Mouse (Mus musculus): Measurements from ENCODE around the gene Ndufaf8. TPM values are rescaled to one million over a fixed set of nuclear protein-coding genes. Genes with fewer than 3 reads are reported as not detected.

Ndufaf8 gene
- polyA plus RNA-seq (2015; fragmentation: Nextera tagmentation; extraction: Ambion mirVana) = 38.0 and 45.6 TPM in 2 replicates

GRCm38 (mm10) chr11:120098588-120099511, at the start of gene Ndufaf8, which contains the start of gene Tepsin:
Gene Ndufaf8 (plus strand): TSS chr11:120098928.
Gene Tepsin (minus strand): TSS chr11:120098731.
- Histone ChIP-seq H3K4me3 (peak within 1 kb of the TSS; percentile 90), H3K27ac (replicated peaks) (peak within 1 kb of the TSS; percentile 96), H3K36me3 (peaks cover 41% of the 10 kb centered on the region), H3K9me3 (no peaks in the 10 kb centered on the region), H3K9ac (peak within 1 kb of the TSS; percentile 94), H3K4me1 (replicated peaks) (peaks cover 29% of the 10 kb centered on the region), H3K4me2 (peak within 1 kb of the TSS; percentile 95), H3K27me3 (no peaks in the 10 kb centered on the region)
- under 1% methylated on average over 77 of the region's 77 CpGs for WGBS
- ATAC-seq (ENCODE audit: low read depth) = peak; percentile 96

DNA sequence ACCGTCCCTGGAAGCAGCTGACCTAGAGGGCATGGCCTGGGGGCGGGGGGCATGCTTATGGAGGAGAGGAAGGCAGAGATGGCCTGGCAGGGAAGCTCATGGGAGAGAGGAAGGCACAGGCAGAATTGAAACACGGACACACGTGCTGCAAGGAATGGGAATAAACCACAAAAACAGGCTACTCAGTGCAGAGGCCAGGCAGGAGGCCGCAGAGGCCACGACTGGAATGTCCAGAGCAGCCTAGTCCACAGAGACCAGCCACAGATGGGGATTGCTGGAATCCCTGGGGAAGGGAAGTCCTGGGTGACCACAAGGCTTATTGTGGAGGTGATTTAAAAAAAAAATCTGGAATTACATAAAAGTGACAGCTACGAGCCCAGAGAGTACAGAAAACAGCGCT, 49.7 kb upstream of the Ndufaf8 start:
- no peaks in the 10 kb centered on the region for H3K9me3 ChIP-seq
- WGBS = 80% methylated on average over 8 of the region's 8 CpGs
- H3K4me1 ChIP-seq (replicated peaks) = peaks cover 63% of the 10 kb centered on the region
- no peaks in the 10 kb centered on the region for H3K36me3 ChIP-seq
- no peak overlapping the region; the same call in 1 of the 2 replicates for H3K4me2 ChIP-seq
- ATAC-seq (ENCODE audit: low read depth) = no peak
- peaks cover 25% of the 10 kb centered on the region for H3K27me3 ChIP-seq
- no peak overlapping the region for H3K9ac ChIP-seq
- H3K27ac ChIP-seq (replicated peaks) = no peak overlapping the region
- no peak overlapping the region for H3K4me3 ChIP-seq

- Histone ChIP-seq H3K4me1 (replicated peaks) (peaks cover 41% of the 10 kb centered on the region), H3K27ac (replicated peaks) (peak overlapping the region; percentile 46; the same call in 1 of the 2 replicates), H3K9me3 (no peaks in the 10 kb centered on the region), H3K4me2 (no peak overlapping the region), H3K36me3 (no peaks in the 10 kb centered on the region), H3K27me3 (peaks cover 23% of the 10 kb centered on the region), H3K4me3 (no peak overlapping the region), H3K9ac (peak overlapping the region; percentile 31; the same call in 1 of the 2 replicates)
- 38% methylated on average over 14 of the region's 14 CpGs for WGBS
- no peak for ATAC-seq (ENCODE audit: low read depth)
Observed at GRCm38 (mm10) chr11:120051124-120051811, 47.5 kb upstream of the Ndufaf8 start.

- Histone ChIP-seq H3K36me3 (no peaks in the 10 kb centered on the region), H3K9me3 (no peaks in the 10 kb centered on the region), H3K9ac (no peak overlapping the region), H3K27me3 (peaks cover 20% of the 10 kb centered on the region), H3K4me3 (no peak overlapping the region), H3K27ac (replicated peaks) (no peak overlapping the region), H3K4me2 (no peak overlapping the region), H3K4me1 (replicated peaks) (peaks cover 33% of the 10 kb centered on the region)
- ATAC-seq (ENCODE audit: low read depth) = no peak
- WGBS = 71% methylated on average over 9 of the region's 9 CpGs
Observed at GRCm38 (mm10) chr11:120052274-120052673, 46.5 kb upstream of the Ndufaf8 start.

- H3K4me3 ChIP-seq = no peak overlapping the region
- H3K4me2 ChIP-seq = no peak overlapping the region
- no peak for ATAC-seq (ENCODE audit: low read depth)
- no peak overlapping the region for H3K27ac ChIP-seq (replicated peaks)
- 82% methylated on average over 4 of the region's 4 CpGs for WGBS
- no peaks in the 10 kb centered on the region for H3K9me3 ChIP-seq
- H3K27me3 ChIP-seq = peaks cover 10% of the 10 kb centered on the region
- H3K9ac ChIP-seq = no peak overlapping the region
- H3K36me3 ChIP-seq = no peaks in the 10 kb centered on the region
- H3K4me1 ChIP-seq (replicated peaks) = peaks cover 17% of the 10 kb centered on the region
Observed at GRCm38 (mm10) chr11:120053846-120054245, 44.9 kb upstream of the Ndufaf8 start.

DNA sequence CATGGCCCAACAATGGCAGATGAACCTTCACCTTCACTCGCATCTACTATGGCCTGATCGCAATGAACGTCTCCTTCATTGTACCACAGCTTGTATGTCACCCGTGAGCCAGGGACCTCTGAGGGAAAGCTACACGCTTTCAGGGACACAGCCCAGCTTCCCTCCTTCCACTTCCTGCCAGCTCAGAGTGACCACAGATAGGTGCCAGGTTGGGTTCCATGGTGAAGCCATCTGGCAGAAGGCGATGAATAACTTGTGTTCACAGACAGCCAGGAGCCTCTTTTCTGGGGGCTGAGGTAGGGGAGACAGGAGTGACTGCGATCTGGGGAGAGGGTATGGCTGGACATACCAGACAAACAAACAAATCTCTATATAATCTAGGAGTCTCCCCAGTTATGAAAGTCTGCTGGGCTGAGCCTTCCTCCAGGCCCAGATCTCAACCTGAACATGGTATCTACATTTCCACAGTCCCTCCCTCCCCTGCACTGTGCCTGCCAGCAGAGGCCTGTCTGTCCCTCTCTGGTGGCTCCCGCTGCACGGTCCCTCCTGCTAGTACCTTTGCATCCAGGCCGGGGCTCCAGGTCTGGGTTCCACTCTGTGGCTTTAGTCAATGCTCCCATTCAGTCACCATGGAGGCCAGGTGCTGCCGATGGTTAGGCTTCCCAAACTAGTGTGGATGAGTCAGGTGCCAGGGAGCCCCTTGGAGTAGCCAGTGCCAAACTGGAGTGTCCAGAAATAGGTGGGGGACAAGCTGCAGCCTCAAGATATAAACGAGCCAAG, 42.6 kb upstream of the Ndufaf8 start:
- ATAC-seq (ENCODE audit: low read depth) = no peak
- H3K9ac ChIP-seq = no peak overlapping the region
- H3K4me1 ChIP-seq (replicated peaks) = peaks cover 10% of the 10 kb centered on the region; the same call in 1 of the 2 replicates
- H3K4me2 ChIP-seq = no peak overlapping the region
- H3K9me3 ChIP-seq = no peaks in the 10 kb centered on the region
- H3K27ac ChIP-seq (replicated peaks) = no peak overlapping the region
- H3K36me3 ChIP-seq = no peaks in the 10 kb centered on the region
- H3K4me3 ChIP-seq = no peak overlapping the region
- H3K27me3 ChIP-seq = no peaks in the 10 kb centered on the region
- WGBS = 87% methylated on average over 12 of the region's 12 CpGs

GRCm38 (mm10) chr11:120060634-120061033, 38.1 kb upstream of the Ndufaf8 start:
- H3K36me3 ChIP-seq = peaks cover 29% of the 10 kb centered on the region
- H3K27me3 ChIP-seq = no peaks in the 10 kb centered on the region
- H3K4me1 ChIP-seq (replicated peaks) = no peaks in the 10 kb centered on the region
- WGBS = 84% methylated on average over 8 of the region's 8 CpGs
- no peaks in the 10 kb centered on the region for H3K9me3 ChIP-seq
- no peak overlapping the region for H3K4me2 ChIP-seq
- H3K9ac ChIP-seq = no peak overlapping the region
- no peak for ATAC-seq (ENCODE audit: low read depth)
- H3K4me3 ChIP-seq = no peak overlapping the region
- H3K27ac ChIP-seq (replicated peaks) = no peak overlapping the region

- Histone ChIP-seq H3K27ac (replicated peaks) (no peak overlapping the region), H3K4me3 (no peak overlapping the region), H3K27me3 (no peaks in the 10 kb centered on the region), H3K4me2 (no peak overlapping the region), H3K36me3 (peaks cover 54% of the 10 kb centered on the region), H3K4me1 (replicated peaks) (no peaks in the 10 kb centered on the region), H3K9me3 (no peaks in the 10 kb centered on the region), H3K9ac (no peak overlapping the region)
- no peak for ATAC-seq (ENCODE audit: low read depth)
- 77% methylated on average over 5 of the region's 5 CpGs for WGBS
Observed at GRCm38 (mm10) chr11:120063326-120063725, 35.4 kb upstream of the Ndufaf8 start.

- H3K27ac ChIP-seq (replicated peaks) = no peak overlapping the region
- H3K27me3 ChIP-seq = no peaks in the 10 kb centered on the region
- H3K36me3 ChIP-seq = peaks cover 59% of the 10 kb centered on the region
- 82% methylated on average over 13 of the region's 13 CpGs for WGBS
- no peak overlapping the region for H3K4me2 ChIP-seq
- no peak overlapping the region for H3K4me3 ChIP-seq
- no peak overlapping the region for H3K9ac ChIP-seq
- no peaks in the 10 kb centered on the region for H3K9me3 ChIP-seq
- no peak for ATAC-seq (ENCODE audit: low read depth)
- H3K4me1 ChIP-seq (replicated peaks) = peaks cover 1% of the 10 kb centered on the region; the same call in 1 of the 2 replicates
Observed at GRCm38 (mm10) chr11:120064006-120064667, 34.6 kb upstream of the Ndufaf8 start.

GRCm38 (mm10) chr11:120064668-120065040, 34.1 kb upstream of the Ndufaf8 start:
- ATAC-seq (ENCODE audit: low read depth) = no peak
- 89% methylated on average over 11 of the region's 11 CpGs for WGBS
- H3K9ac ChIP-seq = no peak overlapping the region

DNA sequence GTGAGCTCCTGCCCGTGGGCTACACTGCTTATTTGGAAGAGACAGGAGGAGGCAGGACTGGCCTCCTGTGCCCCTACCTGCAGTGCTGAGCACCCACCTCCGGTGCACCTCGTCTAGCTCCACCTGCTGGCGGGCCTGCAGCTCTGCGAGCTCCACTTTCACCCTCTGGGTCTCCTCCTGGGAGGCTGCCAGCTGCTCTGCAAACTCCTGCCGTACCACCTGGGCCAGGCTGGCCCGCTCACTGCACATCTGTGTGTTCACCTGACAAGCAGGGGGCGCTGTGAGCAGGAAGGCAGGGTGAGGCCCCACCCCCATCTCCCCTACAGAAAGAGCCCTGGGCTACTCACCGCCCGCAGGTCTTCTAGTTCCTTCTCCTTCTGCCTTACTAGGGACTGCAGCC, 33.4 kb upstream of the Ndufaf8 start:
- Histone ChIP-seq H3K4me3 (no peak overlapping the region), H3K9ac (no peak overlapping the region), H3K36me3 (peaks cover 69% of the 10 kb centered on the region), H3K4me2 (no peak overlapping the region), H3K27ac (replicated peaks) (no peak overlapping the region), H3K27me3 (no peaks in the 10 kb centered on the region), H3K4me1 (replicated peaks) (peaks cover 8% of the 10 kb centered on the region), H3K9me3 (no peaks in the 10 kb centered on the region)
- WGBS = 33% methylated on average over 10 of the region's 10 CpGs
- ATAC-seq (ENCODE audit: low read depth) = no peak; the same call in 1 of the 2 replicates

More at GRCm38 (mm10) chr11:120064668-120065040, 34.1 kb upstream of the Ndufaf8 start:
- H3K9me3 ChIP-seq = no peaks in the 10 kb centered on the region
- H3K4me1 ChIP-seq (replicated peaks) = peaks cover 6% of the 10 kb centered on the region
- H3K4me3 ChIP-seq = no peak overlapping the region
- H3K4me2 ChIP-seq = no peak overlapping the region
- H3K36me3 ChIP-seq = peaks cover 63% of the 10 kb centered on the region
- H3K27ac ChIP-seq (replicated peaks) = no peak overlapping the region
- no peaks in the 10 kb centered on the region for H3K27me3 ChIP-seq

Data from neural tube, embryonic 13.5 days (tissue).